Mouse (Mus musculus): ENCODE results near the gene Dync2li1.

The Dync2li1 gene

DNA sequence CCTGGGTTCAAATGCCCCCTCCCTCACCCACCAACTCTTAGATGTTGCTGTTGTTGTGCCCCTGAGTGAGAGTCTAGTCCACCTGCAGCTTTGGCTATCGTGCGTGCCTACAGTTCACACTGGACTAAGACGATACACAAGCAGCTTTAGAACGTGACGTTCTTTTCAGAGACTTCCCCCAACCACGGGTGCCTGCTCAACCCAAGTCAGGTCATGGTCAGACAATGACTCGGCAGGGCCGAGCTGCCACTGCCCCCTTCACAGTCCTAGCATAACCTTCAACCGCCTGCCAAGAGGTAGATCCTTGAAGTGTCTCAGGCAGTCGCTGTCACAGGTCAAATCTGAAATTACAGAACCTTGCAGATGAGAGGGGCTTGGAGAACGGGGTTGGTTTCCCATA is 62.5 kb downstream of the Dync2li1 start:
- DNase-seq = no peak

GRCm38 (mm10) chr17:84689316-84689715 is 63.0 kb downstream of the Dync2li1 start:
- DNase-seq = no peak

DNA sequence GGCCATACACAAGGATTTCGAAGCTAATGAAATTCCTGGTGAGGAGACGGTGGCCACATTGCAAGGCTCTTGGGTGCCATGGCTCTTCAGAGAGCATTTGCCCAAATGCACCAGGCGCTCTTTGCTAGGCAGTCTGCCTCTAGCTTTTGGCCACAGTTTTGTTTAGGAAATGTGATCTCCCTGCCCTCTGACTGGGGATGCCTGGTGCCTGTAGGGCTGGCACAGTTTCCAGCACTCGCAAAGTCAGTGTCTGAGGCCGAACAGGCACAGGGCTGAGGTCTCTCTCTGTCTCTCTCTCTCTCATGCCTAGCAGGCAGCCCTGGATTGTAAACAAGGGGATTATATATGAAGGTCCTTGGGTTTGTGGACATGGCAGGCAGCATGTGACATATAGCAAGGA is 63.8 kb downstream of the Dync2li1 start:
- no peak for DNase-seq

GRCm38 (mm10) chr17:84693741-84694140 is 67.4 kb downstream of the Dync2li1 start:
- no peak for DNase-seq

DNA sequence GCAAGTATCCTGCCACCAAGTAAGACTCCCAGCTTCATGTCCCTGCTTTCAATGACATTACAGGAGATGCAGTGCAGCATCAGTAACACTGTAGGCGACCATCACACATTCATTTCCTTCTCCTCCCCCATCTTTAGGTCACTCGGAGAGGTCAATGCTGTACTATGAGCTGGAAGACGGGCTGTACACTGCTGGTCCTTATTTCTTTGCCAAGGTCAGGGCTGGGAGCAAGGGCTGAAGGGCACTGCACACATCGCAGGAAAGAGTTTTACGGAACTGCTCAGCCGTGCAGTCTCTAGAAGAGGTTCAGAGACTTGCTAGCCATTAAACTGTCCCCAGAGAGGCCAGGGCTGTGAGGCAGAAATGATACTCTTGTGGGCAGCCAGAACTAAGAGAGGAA is 70.2 kb downstream of the Dync2li1 start:
- DNase-seq = no peak

- peak; percentile 78 for DNase-seq
Measured at GRCm38 (mm10) chr17:84698727-84699126, 72.4 kb downstream of the Dync2li1 start.
